Mouse (Mus musculus) testis, adult 2 months (tissue): Measurements from ENCODE around the gene Uspl1.

Source experiments
- CTCF ChIP-seq: fragments of 200-500 bp; IDR thresholded peaks from 2 replicates; pipeline ENCODE4 v1.5.1; 2012; ENCODE audit warnings: low read depth, mild to moderate bottlenecking, inconsistent platforms, low read length, moderate library complexity; ENCODE audit not compliant: control insufficient read depth, insufficient read depth, insufficient replicate concordance
- POLR2A ChIP-seq: fragments of 200-500 bp; IDR thresholded peaks from 2 replicates; pipeline ENCODE4 v1.6.1; 2012; ENCODE audit warnings: low read depth, mild to moderate bottlenecking, inconsistent platforms, low read length, moderate library complexity; ENCODE audit not compliant: control insufficient read depth

GRCm38 (mm10) chr5:149160469-149160868, 23.7 kb upstream of the Uspl1 start:
- TF ChIP-seq CTCF (no peak), POLR2A (no peak)
